Mouse (Mus musculus): ENCODE measurements around the gene Crk.

DNA sequence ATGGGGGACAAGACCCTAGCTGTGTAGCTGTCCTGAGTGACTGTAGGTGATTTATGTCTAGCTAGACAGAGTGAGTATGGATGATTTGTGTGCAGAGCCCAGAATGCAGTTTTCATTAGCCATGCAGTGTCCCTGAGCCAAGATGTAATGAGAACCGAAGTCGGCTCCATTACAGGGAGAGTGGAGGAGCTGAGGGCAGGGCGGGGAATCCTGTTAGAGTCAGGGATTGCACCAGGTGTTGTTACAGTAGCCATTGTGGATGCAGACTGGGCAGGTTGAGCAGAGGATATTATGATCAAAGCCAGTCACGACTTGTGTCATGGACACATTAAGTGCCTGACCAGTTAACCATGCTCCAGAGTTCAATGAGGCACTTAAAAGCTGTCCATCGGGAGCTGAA lies 35.7 kb upstream of the Crk start:
- TF ChIP-seq CTCF (IDR thresholded peaks at IDR 0.05; ENCODE audit: borderline replicate concordance, extremely low read depth, insufficient read depth, insufficient read length) (no peak), POLR2A (IDR thresholded peaks at IDR 0.05; ENCODE audit: borderline replicate concordance, extremely low read depth, insufficient read depth, insufficient read length, poor library complexity, severe bottlenecking) (no peak)

All from brain, embryonic 14.5 days (tissue).